Mouse (Mus musculus) neural tube, embryonic 13.5 days (tissue): ENCODE results near the gene Kmt2b. TPM values are rescaled to one million over a fixed set of nuclear protein-coding genes. Genes with fewer than 3 reads are reported as not detected.

ENCODE experiments used
- ATAC-seq: fragments of 200-750 bp; cut with Nextera tagmentation; 2 replicates; pipeline ENCODE4 v1.8.0; 2017; ENCODE audit warnings: low read depth, mild to moderate bottlenecking, moderate TSS enrichment, moderate library complexity
- H3K27ac ChIP-seq: fragments of 300-500 bp; sonication (generic); replicated peaks from 2 replicates; pipeline ENCODE4 v1.5.1; 2015; ENCODE audit warnings: moderate library complexity, mild to moderate bottlenecking, inconsistent platforms
- H3K27me3 ChIP-seq: fragments of 300-500 bp; sonication (generic); 2 replicates; pipeline ENCODE4 v1.6.1; 2015; ENCODE audit warnings: mild to moderate bottlenecking, inconsistent platforms
- H3K36me3 ChIP-seq: fragments of 300-500 bp; sonication (generic); 2 replicates; pipeline ENCODE4 v1.6.1; 2015; ENCODE audit warnings: mild to moderate bottlenecking, inconsistent platforms
- H3K4me1 ChIP-seq: fragments of 300-500 bp; sonication (generic); replicated peaks from 2 replicates; pipeline ENCODE4 v1.6.1; 2015; ENCODE audit warnings: inconsistent platforms
- H3K4me2 ChIP-seq: fragments of 300-500 bp; sonication (generic); 2 replicates; pipeline ENCODE4 v1.6.1; 2015; ENCODE audit warnings: inconsistent platforms, mild to moderate bottlenecking, moderate library complexity
- H3K4me3 ChIP-seq: fragments of 300-500 bp; sonication (generic); 2 replicates; pipeline ENCODE4 v1.5.1; 2015; ENCODE audit warnings: mild to moderate bottlenecking, inconsistent platforms
- H3K9ac ChIP-seq: fragments of 300-500 bp; sonication (generic); 2 replicates; pipeline ENCODE4 v1.6.1; 2015; ENCODE audit warnings: moderate library complexity, mild to moderate bottlenecking, inconsistent platforms
- H3K9me3 ChIP-seq: fragments of 300-500 bp; sonication (generic); 2 replicates; pipeline ENCODE4 v1.6.1; 2016; ENCODE audit warnings: inconsistent platforms
- WGBS: fragments of 180-500 bp; shearing (Covaris S2); methylation state at CpG from one replicate; pipeline ENCODE4 v1.1.7; 2015; 5-methylcytosine and 5-hydroxymethylcytosine counted together
- polyA plus RNA-seq: library from polyadenylated mRNA; unstranded; fragments of >200 nt; fragmentation: Nextera tagmentation; extraction: Ambion mirVana; gene quantifications from 2 replicates; pipeline ENCODE4 v1.2.1, GENCODE M21; 2015

The Kmt2b gene
- polyA plus RNA-seq, 1 experiment from 2014 or later = 9.9 TPM

DNA sequence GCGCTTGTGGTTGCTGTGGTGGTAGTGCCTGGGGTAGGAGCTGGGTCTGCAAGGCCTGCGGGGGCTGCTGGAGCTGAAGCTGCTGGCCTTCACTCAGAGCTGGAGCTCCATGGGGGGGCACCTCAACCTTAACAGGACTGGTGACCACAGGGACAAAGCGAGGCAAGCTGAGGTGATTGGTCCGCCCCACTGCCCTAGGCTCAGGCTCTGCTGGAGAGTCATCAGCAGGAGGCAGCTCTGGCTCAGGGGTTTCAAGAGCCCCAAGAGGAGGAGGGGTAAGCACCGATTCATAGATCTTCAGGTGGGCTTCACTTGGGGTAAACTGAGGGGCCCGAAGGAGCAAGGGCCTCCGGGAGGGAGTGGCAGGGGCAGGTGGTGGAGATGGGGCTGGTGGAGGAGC, 3.4 kb downstream of the Kmt2b start:
- H3K4me3 ChIP-seq = no peak overlapping the region
- peaks cover 23% of the 10 kb centered on the region for H3K4me1 ChIP-seq
- no peak overlapping the region for H3K27ac ChIP-seq
- H3K36me3 ChIP-seq = peaks cover 66% of the 10 kb centered on the region
- H3K4me2 ChIP-seq = no peak overlapping the region
- no peaks in the 10 kb centered on the region for H3K9me3 ChIP-seq
- no peaks in the 10 kb centered on the region for H3K27me3 ChIP-seq
- H3K9ac ChIP-seq = no peak overlapping the region
- WGBS = 98% methylated on average over 7 of the region's 7 CpGs
- no peak for ATAC-seq

GRCm38 (mm10) chr7:30584339-30584738, 4.2 kb downstream of the Kmt2b start:
- Histone ChIP-seq H3K9me3 (no peaks in the 10 kb centered on the region), H3K27me3 (no peaks in the 10 kb centered on the region), H3K4me3 (no peak overlapping the region), H3K9ac (no peak overlapping the region), H3K4me1 (peaks cover 16% of the 10 kb centered on the region), H3K4me2 (no peak overlapping the region), H3K27ac (no peak overlapping the region), H3K36me3 (peaks cover 74% of the 10 kb centered on the region)
- WGBS = 93% methylated on average over 10 of the region's 10 CpGs
- no peak for ATAC-seq

DNA sequence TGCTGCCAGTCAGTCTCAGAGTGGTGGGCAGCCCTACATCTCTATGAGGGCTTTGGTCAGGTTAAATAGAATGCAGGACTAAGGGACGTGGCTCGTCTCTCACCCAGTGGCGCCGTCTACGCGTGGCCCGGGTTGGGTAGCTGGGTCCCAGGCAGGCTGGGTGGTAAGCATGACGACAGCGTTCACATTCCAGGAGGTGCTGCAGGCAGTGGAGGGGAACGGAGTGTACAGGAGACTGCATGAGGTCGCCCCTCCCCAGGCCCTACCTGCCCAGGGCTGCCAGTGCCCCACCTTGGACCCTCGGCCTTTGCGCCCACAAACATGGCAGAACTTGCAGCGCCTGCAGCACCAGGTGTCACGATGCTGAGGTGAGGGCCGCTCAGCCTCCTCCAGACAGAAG, 7.0 kb downstream of the Kmt2b start:
- Histone ChIP-seq H3K36me3 (peaks cover 100% of the 10 kb centered on the region), H3K9me3 (no peaks in the 10 kb centered on the region), H3K4me3 (no peak overlapping the region), H3K4me2 (no peak overlapping the region), H3K27me3 (no peaks in the 10 kb centered on the region), H3K4me1 (peaks cover 4% of the 10 kb centered on the region), H3K27ac (no peak overlapping the region), H3K9ac (no peak overlapping the region)
- WGBS = 96% methylated on average over 16 of the region's 16 CpGs
- ATAC-seq = no peak

GRCm38 (mm10) chr7:30579950-30580349, 8.6 kb downstream of the Kmt2b start:
- Histone ChIP-seq H3K27me3 (no peaks in the 10 kb centered on the region), H3K27ac (no peak overlapping the region), H3K9me3 (no peaks in the 10 kb centered on the region), H3K4me3 (no peak overlapping the region), H3K36me3 (peaks cover 100% of the 10 kb centered on the region), H3K9ac (no peak overlapping the region), H3K4me2 (no peak overlapping the region), H3K4me1 (no peaks in the 10 kb centered on the region)
- ATAC-seq = no peak
- WGBS = 93% methylated on average over 8 of the region's 8 CpGs

GRCm38 (mm10) chr7:30572969-30573368, 15.6 kb downstream of the Kmt2b start:
- H3K27me3 ChIP-seq = no peaks in the 10 kb centered on the region
- H3K9me3 ChIP-seq = no peaks in the 10 kb centered on the region
- WGBS = 94% methylated on average over 2 of the region's 2 CpGs
- peaks cover 97% of the 10 kb centered on the region for H3K36me3 ChIP-seq
- no peaks in the 10 kb centered on the region for H3K4me1 ChIP-seq
- H3K9ac ChIP-seq = 0 out of 2 replicates have a peak overlapping the region, but pooled peaks have one; percentile 5
- ATAC-seq = no peak
- no peak overlapping the region for H3K4me3 ChIP-seq
- no peak overlapping the region for H3K4me2 ChIP-seq
- no peak overlapping the region for H3K27ac ChIP-seq

DNA sequence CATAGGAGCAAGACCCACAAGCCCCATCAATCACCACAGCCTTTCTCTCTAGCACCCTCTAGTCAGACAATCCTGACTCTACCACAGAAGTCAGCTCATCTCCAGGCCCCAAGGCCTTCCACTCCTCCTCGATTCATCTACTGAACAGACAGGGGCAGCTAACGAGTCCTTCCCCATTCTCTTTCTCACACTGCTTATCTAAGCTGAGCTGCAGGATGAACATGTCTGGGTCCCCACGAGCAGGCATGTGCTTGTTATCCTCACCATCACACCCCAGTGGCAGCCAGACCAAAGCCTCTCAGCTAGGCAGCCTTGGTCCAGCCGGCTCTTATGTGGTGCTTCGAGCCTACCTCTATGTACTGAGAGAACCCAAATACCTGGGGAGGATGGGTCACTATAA, 16.1 kb downstream of the Kmt2b start:
- no peak overlapping the region for H3K4me2 ChIP-seq
- no peak overlapping the region for H3K27ac ChIP-seq
- H3K27me3 ChIP-seq = no peaks in the 10 kb centered on the region
- no peaks in the 10 kb centered on the region for H3K4me1 ChIP-seq
- no peak overlapping the region for H3K9ac ChIP-seq
- ATAC-seq = no peak
- WGBS = 92% methylated on average over 5 of the region's 5 CpGs
- no peak overlapping the region for H3K4me3 ChIP-seq
- H3K36me3 ChIP-seq = peaks cover 95% of the 10 kb centered on the region
- H3K9me3 ChIP-seq = no peaks in the 10 kb centered on the region

DNA sequence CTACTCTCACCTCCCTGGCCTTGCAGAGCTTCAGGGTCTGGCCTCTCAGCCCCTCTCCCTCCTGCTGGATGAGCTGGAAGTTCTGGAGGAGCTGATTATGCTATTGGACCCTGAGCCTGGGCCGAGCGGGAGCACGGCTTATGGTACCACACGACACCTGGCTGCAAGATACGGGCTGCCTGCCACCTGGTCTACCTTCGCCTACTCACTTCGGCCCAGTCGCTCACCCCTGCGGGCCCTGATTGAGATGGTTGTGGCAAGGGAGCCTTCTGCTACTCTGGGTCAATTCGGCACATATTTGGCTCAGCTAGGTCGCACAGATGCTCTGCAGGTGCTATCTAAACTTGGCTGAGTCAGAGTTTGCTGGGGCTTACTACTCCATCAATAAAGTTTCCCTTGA, 21.0 kb downstream of the Kmt2b start:
- Histone ChIP-seq H3K27me3 (no peaks in the 10 kb centered on the region), H3K4me2 (no peak overlapping the region), H3K36me3 (peaks cover 72% of the 10 kb centered on the region), H3K4me1 (peaks cover 11% of the 10 kb centered on the region), H3K9me3 (no peaks in the 10 kb centered on the region), H3K4me3 (no peak overlapping the region), H3K27ac (no peak overlapping the region), H3K9ac (no peak overlapping the region)
- no peak for ATAC-seq
- WGBS = 89% methylated on average over 11 of the region's 11 CpGs

DNA sequence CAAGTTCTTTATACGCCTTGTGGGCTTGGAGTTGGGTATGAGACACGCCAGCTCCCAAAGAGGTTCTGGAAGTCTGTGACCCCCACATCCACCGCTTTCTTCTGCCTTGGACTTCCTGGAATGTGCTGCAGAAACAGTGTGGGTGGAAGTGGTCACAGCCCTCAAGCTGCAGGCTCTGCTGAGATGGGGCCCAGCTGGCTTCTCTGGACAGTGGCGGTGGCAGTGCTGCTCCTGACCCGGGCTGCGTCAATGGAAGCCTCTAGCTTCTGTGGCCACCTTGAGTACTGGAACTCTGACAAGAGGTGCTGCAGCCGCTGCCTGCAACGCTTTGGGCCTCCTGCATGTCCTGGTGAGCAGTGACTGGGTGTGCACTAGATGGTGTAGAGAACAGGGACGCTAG, 22.5 kb downstream of the Kmt2b start:
- no peak for ATAC-seq
- H3K36me3 ChIP-seq = peaks cover 59% of the 10 kb centered on the region
- H3K27ac ChIP-seq = no peak overlapping the region
- no peak overlapping the region for H3K9ac ChIP-seq
- H3K27me3 ChIP-seq = no peaks in the 10 kb centered on the region
- WGBS = 92% methylated on average over 9 of the region's 9 CpGs
- H3K4me1 ChIP-seq = peaks cover 18% of the 10 kb centered on the region
- H3K4me2 ChIP-seq = no peak overlapping the region
- H3K9me3 ChIP-seq = no peaks in the 10 kb centered on the region
- no peak overlapping the region for H3K4me3 ChIP-seq

DNA sequence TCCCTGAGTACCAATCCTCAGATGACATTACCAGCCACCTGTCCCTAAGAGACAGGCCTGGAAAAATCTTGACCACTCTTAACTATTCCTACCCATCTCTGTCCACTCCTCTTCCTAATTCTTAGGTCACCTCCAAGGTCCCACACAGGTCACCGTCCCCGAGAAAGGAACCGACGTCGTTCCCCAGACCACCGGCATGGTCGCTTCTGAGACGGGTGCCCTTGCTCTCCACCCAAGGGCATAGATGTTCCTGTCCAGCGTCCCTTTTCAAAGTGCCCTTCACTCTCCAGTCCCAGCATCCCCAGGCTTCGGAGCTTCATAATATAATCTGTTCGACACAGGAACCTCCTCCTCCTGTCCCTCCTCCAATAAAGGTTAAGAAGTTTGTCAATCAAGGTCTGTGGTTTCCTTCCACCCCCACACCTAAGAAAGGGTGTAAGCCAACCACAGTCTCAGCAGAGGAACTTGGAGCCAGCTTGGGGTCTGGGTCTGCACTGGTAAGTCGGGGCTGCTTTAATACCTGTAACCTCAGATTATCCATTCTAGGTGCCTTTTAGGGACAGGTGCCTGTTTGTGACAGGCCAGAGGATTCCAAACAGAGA, 23.5 kb downstream of the Kmt2b start, which contains the start of gene Igflr1:
Igflr1 (plus strand) TSS at position 458 of the 602 bp plus-strand sequence.
- H3K9ac ChIP-seq = 0 out of 2 replicates have a peak within 1 kb of the TSS, but pooled peaks have one; percentile 88
- H3K4me3 ChIP-seq = peak within 1 kb of the TSS; percentile 87; the same call in 1 of the 2 replicates
- peaks cover 50% of the 10 kb centered on the region for H3K36me3 ChIP-seq
- H3K9me3 ChIP-seq = no peaks in the 10 kb centered on the region
- no peak within 1 kb of the TSS for H3K27ac ChIP-seq
- no peak for ATAC-seq
- H3K27me3 ChIP-seq = no peaks in the 10 kb centered on the region
- peak within 1 kb of the TSS; percentile 88 for H3K4me2 ChIP-seq
- peaks cover 21% of the 10 kb centered on the region for H3K4me1 ChIP-seq
- 96% methylated on average over 12 of the region's 12 CpGs for WGBS

DNA sequence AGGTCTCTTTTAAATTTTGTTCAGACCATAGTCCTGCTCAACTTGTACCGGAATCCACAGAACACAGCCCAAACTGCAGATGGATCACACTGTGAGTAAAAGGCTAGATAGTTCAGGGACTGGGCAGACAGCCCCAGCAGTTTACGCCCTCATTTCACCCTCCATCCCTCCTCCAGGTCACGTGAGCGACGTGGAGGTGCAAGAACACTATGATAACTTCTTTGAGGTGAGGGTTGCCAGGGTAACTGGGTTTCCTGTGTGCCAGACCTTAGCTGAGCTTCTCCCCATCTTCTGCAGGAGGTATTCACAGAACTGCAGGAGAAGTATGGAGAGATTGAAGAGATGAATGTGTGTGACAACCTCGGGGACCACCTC, 24.6 kb downstream of the Kmt2b start:
- Histone ChIP-seq H3K4me1 (peaks cover 28% of the 10 kb centered on the region), H3K9ac (peak overlapping the region; percentile 88), H3K27me3 (no peaks in the 10 kb centered on the region), H3K36me3 (peaks cover 38% of the 10 kb centered on the region), H3K27ac (peak overlapping the region; percentile 94), H3K4me3 (peak overlapping the region; percentile 87), H3K9me3 (no peaks in the 10 kb centered on the region), H3K4me2 (peak overlapping the region; percentile 88)
- 24% methylated on average over 6 of the region's 6 CpGs for WGBS
- no peak for ATAC-seq

- Histone ChIP-seq H3K4me3 (peak within 1 kb of the TSS; percentile 87), H3K4me2 (peak within 1 kb of the TSS; percentile 88), H3K9ac (peak within 1 kb of the TSS; percentile 88), H3K9me3 (no peaks in the 10 kb centered on the region), H3K27ac (peak within 1 kb of the TSS; percentile 94), H3K27me3 (no peaks in the 10 kb centered on the region), H3K36me3 (peaks cover 32% of the 10 kb centered on the region), H3K4me1 (peaks cover 34% of the 10 kb centered on the region)
- under 1% methylated on average over 45 of the region's 45 CpGs for WGBS
- peak; percentile 90 for ATAC-seq
These were observed 25.2 kb downstream of the Kmt2b start, which contains the start of the genes U2af1l4, Gm49396 and Psenen for GRCm38 (mm10) chr7:30563117-30563905. TSS of gene U2af1l4 (plus strand) at chr7:30563301. TSS of gene Gm49396 (plus strand) at chr7:30563344. TSS of gene Psenen (minus strand) at chr7:30563627.

DNA sequence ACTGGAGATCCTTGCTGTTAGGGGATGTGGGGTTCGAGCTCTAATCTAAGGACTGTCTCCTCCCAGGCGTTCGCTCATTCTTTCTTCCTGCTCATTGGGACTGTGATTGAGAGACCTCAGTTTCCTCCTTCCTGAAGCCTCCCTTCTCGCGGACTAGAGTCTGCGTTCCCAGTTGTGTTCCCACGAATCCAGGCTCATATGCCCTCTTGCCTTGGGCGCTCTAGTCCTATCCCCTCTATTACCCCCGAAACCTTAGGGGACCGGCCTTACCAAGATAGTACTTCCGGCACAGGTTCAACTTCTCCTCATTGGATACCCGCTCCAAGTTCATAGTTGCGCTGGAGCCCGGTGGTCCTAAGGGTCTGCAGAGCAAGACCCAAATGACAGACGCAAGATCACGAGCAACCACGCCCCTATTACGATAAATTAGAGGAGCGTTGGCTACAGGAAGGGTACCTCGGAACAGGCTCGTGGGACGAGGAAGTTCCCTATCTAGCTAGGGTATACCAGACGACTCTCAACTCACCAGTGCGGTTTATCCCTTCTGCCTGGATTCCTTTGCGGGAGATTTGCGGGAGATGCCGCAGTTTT, 25.9 kb downstream of the Kmt2b start:
- H3K4me3 ChIP-seq = peak overlapping the region; percentile 87
- H3K27ac ChIP-seq = peak overlapping the region; percentile 71
- 3% methylated on average over 27 of the region's 27 CpGs for WGBS
- H3K4me1 ChIP-seq = peaks cover 41% of the 10 kb centered on the region
- peak overlapping the region; percentile 88 for H3K4me2 ChIP-seq
- peak; percentile 7; the same call in 1 of the 2 replicates for ATAC-seq
- H3K27me3 ChIP-seq = no peaks in the 10 kb centered on the region
- peak overlapping the region; percentile 88 for H3K9ac ChIP-seq
- H3K36me3 ChIP-seq = peaks cover 30% of the 10 kb centered on the region
- no peaks in the 10 kb centered on the region for H3K9me3 ChIP-seq
